Mouse (Mus musculus): Measurements from ENCODE around the gene Ell2.

Ell2 gene

GRCm38 (mm10) chr13:75766967-75767366 is 60.4 kb downstream of the Ell2 start:
- Histone ChIP-seq H3K27me3 (ENCODE audit: control insufficient read depth, insufficient read depth, low read length, poor library complexity, severe bottlenecking) (no peaks in the 10 kb centered on the region), H3K36me3 (ENCODE audit: control insufficient read depth, insufficient read depth, low read length, poor library complexity, severe bottlenecking) (peaks cover 6% of the 10 kb centered on the region; the same call in 1 of the 2 replicates)
- no peak for DNase-seq (ENCODE audit: low read depth, low spot score)

GRCm38 (mm10) chr13:75770744-75771143 is 64.2 kb downstream of the Ell2 start:
- DNase-seq (ENCODE audit: low read depth, low spot score): no peak
- peaks cover 6% of the 10 kb centered on the region; the same call in 1 of the 2 replicates for H3K36me3 ChIP-seq (ENCODE audit: control insufficient read depth, insufficient read depth, low read length, poor library complexity, severe bottlenecking)
- H3K27me3 ChIP-seq (ENCODE audit: control insufficient read depth, insufficient read depth, low read length, poor library complexity, severe bottlenecking): no peaks in the 10 kb centered on the region

- no peaks in the 10 kb centered on the region for H3K27me3 ChIP-seq (ENCODE audit: control insufficient read depth, insufficient read depth, low read length, poor library complexity, severe bottlenecking)
- DNase-seq (ENCODE audit: low read depth, low spot score): no peak
Measured at GRCm38 (mm10) chr13:75771404-75771803, 64.8 kb downstream of the Ell2 start.

GRCm38 (mm10) chr13:75771984-75772730 is 65.6 kb downstream of the Ell2 start:
- Histone ChIP-seq H3K36me3 (ENCODE audit: control insufficient read depth, insufficient read depth, low read length, poor library complexity, severe bottlenecking) (peaks cover 6% of the 10 kb centered on the region), H3K27me3 (ENCODE audit: control insufficient read depth, insufficient read depth, low read length, poor library complexity, severe bottlenecking) (no peaks in the 10 kb centered on the region)
- no peak for DNase-seq (ENCODE audit: low read depth, low spot score)

More at GRCm38 (mm10) chr13:75771404-75771803, 64.8 kb downstream of the Ell2 start:
- peaks cover 6% of the 10 kb centered on the region; the same call in 1 of the 2 replicates for H3K36me3 ChIP-seq (ENCODE audit: control insufficient read depth, insufficient read depth, low read length, poor library complexity, severe bottlenecking)

GRCm38 (mm10) chr13:75775961-75776360 is 69.4 kb downstream of the Ell2 start:
- no peak for DNase-seq (ENCODE audit: low read depth, low spot score)
- Histone ChIP-seq H3K36me3 (ENCODE audit: control insufficient read depth, insufficient read depth, low read length, poor library complexity, severe bottlenecking) (peaks cover 4% of the 10 kb centered on the region), H3K27me3 (ENCODE audit: control insufficient read depth, insufficient read depth, low read length, poor library complexity, severe bottlenecking) (no peaks in the 10 kb centered on the region)

GRCm38 (mm10) chr13:75776692-75777091 is 70.1 kb downstream of the Ell2 start:
- no peak for DNase-seq (ENCODE audit: low read depth, low spot score)
- Histone ChIP-seq H3K36me3 (ENCODE audit: control insufficient read depth, insufficient read depth, low read length, poor library complexity, severe bottlenecking) (peaks cover 4% of the 10 kb centered on the region), H3K27me3 (ENCODE audit: control insufficient read depth, insufficient read depth, low read length, poor library complexity, severe bottlenecking) (no peaks in the 10 kb centered on the region)

GRCm38 (mm10) chr13:75778156-75778555 is 71.6 kb downstream of the Ell2 start:
- H3K36me3 ChIP-seq (ENCODE audit: control insufficient read depth, insufficient read depth, low read length, poor library complexity, severe bottlenecking): peaks cover 2% of the 10 kb centered on the region
- DNase-seq (ENCODE audit: low read depth, low spot score): no peak
- H3K27me3 ChIP-seq (ENCODE audit: control insufficient read depth, insufficient read depth, low read length, poor library complexity, severe bottlenecking): no peaks in the 10 kb centered on the region

- H3K36me3 ChIP-seq (ENCODE audit: control insufficient read depth, insufficient read depth, low read length, poor library complexity, severe bottlenecking): peaks cover 2% of the 10 kb centered on the region
- DNase-seq (ENCODE audit: low read depth, low spot score): no peak
- H3K27me3 ChIP-seq (ENCODE audit: control insufficient read depth, insufficient read depth, low read length, poor library complexity, severe bottlenecking): no peaks in the 10 kb centered on the region
Measured at GRCm38 (mm10) chr13:75779169-75779568, 72.6 kb downstream of the Ell2 start.

GRCm38 (mm10) chr13:75780096-75780495 is 73.5 kb downstream of the Ell2 start:
- no peak for DNase-seq (ENCODE audit: low read depth, low spot score)
- H3K36me3 ChIP-seq (ENCODE audit: control insufficient read depth, insufficient read depth, low read length, poor library complexity, severe bottlenecking): no peaks in the 10 kb centered on the region; the same call in 1 of the 2 replicates
- H3K27me3 ChIP-seq (ENCODE audit: control insufficient read depth, insufficient read depth, low read length, poor library complexity, severe bottlenecking): no peaks in the 10 kb centered on the region

GRCm38 (mm10) chr13:75785726-75786125 is 79.2 kb downstream of the Ell2 start:
- no peak for DNase-seq (ENCODE audit: low read depth, low spot score)
- H3K36me3 ChIP-seq (ENCODE audit: control insufficient read depth, insufficient read depth, low read length, poor library complexity, severe bottlenecking): no peaks in the 10 kb centered on the region
- no peaks in the 10 kb centered on the region for H3K27me3 ChIP-seq (ENCODE audit: control insufficient read depth, insufficient read depth, low read length, poor library complexity, severe bottlenecking)

GRCm38 (mm10) chr13:75786264-75786663 is 79.7 kb downstream of the Ell2 start:
- Histone ChIP-seq H3K27me3 (ENCODE audit: control insufficient read depth, insufficient read depth, low read length, poor library complexity, severe bottlenecking) (no peaks in the 10 kb centered on the region), H3K36me3 (ENCODE audit: control insufficient read depth, insufficient read depth, low read length, poor library complexity, severe bottlenecking) (no peaks in the 10 kb centered on the region)
- DNase-seq (ENCODE audit: low read depth, low spot score): no peak

GRCm38 (mm10) chr13:75787364-75787763 is 80.8 kb downstream of the Ell2 start:
- H3K27me3 ChIP-seq (ENCODE audit: control insufficient read depth, insufficient read depth, low read length, poor library complexity, severe bottlenecking): no peaks in the 10 kb centered on the region
- H3K36me3 ChIP-seq (ENCODE audit: control insufficient read depth, insufficient read depth, low read length, poor library complexity, severe bottlenecking): no peaks in the 10 kb centered on the region
- no peak for DNase-seq (ENCODE audit: low read depth, low spot score)

GRCm38 (mm10) chr13:75788178-75788577 is 81.6 kb downstream of the Ell2 start:
- no peak for DNase-seq (ENCODE audit: low read depth, low spot score)
- Histone ChIP-seq H3K36me3 (ENCODE audit: control insufficient read depth, insufficient read depth, low read length, poor library complexity, severe bottlenecking) (no peaks in the 10 kb centered on the region), H3K27me3 (ENCODE audit: control insufficient read depth, insufficient read depth, low read length, poor library complexity, severe bottlenecking) (no peaks in the 10 kb centered on the region)

GRCm38 (mm10) chr13:75789061-75789834 is 82.7 kb downstream of the Ell2 start:
- no peaks in the 10 kb centered on the region for H3K27me3 ChIP-seq (ENCODE audit: control insufficient read depth, insufficient read depth, low read length, poor library complexity, severe bottlenecking)
- DNase-seq (ENCODE audit: low read depth, low spot score): no peak
- H3K36me3 ChIP-seq (ENCODE audit: control insufficient read depth, insufficient read depth, low read length, poor library complexity, severe bottlenecking): no peaks in the 10 kb centered on the region

GRCm38 (mm10) chr13:75790550-75791205 is 84.1 kb downstream of the Ell2 start:
- DNase-seq (ENCODE audit: low read depth, low spot score): no peak

More at GRCm38 (mm10) chr13:75790550-75791205, 84.1 kb downstream of the Ell2 start:
- no peaks in the 10 kb centered on the region for H3K36me3 ChIP-seq (ENCODE audit: control insufficient read depth, insufficient read depth, low read length, poor library complexity, severe bottlenecking)
- H3K27me3 ChIP-seq (ENCODE audit: control insufficient read depth, insufficient read depth, low read length, poor library complexity, severe bottlenecking): no peaks in the 10 kb centered on the region

Data from splenic B cell, adult 2 months (primary cell).